Mouse (Mus musculus): ENCODE data around the gene Acad11.

Gene Acad11

DNA sequence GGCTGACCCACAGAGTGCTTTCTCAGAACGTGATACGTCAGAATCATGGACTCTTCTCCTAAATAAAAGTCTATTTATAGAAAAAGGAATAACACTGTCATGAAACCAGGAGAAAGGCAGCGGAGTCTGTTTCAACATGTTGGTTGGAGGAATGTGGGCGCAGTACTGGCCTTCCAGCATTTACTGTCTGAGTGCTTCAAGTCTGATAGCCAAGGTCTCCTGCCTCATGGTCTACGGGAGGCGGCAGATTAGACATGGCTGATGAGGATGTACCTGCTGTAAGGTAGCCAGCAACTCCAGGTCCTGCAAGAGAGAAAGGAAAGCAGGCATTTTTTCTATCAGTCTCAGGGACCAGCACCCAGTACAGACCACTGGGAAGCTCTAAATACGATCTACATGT, 88.9 kb downstream of the Acad11 start:
- no peak for DNase-seq

DNA sequence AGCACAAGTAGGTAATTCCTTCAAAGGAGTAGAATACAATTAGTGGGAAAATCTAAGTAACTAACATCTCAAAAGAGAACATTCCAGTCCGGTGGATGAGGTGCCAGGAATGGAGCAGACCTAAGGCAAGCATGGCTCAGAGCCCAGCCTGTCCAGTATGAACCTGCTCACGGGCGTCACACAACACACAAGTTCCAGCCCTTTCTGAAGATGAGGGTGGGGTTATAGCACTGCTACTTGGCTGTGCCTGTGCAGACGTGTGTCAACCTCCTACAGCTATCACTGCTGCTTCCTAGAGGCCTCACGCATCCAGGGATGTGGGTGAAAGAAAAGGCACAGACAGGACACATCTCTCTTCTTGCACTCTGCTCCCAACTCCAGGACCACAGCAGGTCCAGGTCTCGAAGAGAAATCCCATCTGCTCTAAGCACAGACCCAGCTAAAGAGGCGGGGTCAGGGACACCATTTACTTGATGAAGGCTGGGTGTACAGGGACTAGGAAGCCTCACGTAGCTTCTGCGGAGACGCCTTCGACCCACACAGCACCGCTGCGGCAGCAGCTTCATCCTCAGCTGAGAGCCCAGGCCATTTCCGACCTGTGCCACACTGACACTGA, 92.0 kb downstream of the Acad11 start:
- no peak for DNase-seq

DNA sequence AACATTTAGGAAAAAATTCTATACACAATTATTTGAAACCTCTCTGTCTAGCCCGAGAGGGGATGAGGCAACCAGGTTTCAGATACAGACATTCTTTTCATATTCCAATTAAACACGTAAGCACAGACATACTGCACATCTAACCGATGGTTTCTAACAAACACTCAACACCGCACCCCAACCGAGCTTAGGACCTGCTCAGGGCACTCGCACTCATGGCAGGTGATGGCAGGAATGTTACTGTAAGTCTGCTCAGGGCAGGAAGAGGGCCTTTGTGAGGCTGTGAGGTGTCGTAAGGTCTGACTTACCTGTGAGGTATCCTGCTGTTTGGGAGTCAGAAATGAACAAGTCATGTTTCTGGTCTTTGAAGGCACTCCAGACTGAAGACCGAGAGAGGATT, 93.3 kb downstream of the Acad11 start:
- no peak for DNase-seq

DNA sequence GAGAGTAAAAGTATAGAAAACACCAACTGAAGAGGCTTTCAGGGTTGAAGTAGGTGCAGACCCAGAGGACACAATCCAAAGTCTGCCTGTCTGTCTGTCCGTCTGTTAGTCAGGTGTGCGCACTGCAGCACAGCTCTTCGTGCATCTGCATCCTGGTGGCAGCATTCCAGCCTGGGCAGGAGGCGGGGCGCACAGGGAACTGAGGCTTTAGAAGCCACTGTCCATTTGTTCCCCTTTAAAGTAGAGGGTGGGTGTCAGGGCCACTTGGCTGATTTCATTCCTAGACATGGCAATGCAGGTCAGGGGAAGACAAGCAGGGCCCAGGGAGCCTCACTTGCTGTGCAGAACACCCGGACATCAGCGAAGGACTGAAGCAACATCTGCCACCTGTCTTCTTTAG, 94.1 kb downstream of the Acad11 start:
- no peak for DNase-seq

DNA sequence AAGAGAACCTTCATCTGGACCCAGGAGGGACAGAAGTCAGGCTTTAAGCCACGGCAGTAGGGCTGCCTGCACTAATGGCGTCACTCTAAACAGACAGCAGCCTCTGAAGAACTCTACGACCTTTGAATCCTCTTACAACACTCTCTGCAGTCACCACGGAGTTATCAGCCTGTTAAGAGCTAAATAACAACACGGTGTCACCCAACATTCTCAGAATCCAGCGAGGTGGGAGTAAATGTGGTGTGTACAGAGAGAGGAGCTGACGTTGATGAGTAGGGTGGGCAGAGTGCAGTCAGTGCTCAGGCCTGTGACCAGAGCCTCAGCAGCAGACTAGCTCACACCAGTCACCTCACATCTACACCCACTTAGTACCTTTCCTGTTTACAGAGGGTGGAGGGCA, 97.9 kb downstream of the Acad11 start:
- DNase-seq: no peak

DNA sequence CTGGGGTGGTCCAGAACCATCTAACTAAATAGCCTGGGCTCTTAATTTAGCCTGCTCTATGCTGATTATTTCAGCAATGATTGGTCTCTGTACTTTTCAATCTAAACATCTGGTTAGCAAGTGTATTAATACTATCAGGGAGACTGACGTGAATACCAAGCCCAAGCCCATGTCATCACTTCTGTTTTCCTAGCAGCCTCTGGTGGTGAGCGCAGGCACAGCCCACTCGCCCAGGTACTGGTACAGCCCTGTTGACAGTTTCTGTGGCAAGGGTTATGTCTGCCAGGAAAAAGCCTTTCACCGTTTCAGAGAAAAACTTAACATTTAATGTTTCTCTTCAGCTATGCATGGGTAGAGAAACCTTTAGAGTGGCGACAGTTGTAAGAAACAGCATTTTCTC, 101.0 kb downstream of the Acad11 start:
- DNase-seq: no peak

DNA sequence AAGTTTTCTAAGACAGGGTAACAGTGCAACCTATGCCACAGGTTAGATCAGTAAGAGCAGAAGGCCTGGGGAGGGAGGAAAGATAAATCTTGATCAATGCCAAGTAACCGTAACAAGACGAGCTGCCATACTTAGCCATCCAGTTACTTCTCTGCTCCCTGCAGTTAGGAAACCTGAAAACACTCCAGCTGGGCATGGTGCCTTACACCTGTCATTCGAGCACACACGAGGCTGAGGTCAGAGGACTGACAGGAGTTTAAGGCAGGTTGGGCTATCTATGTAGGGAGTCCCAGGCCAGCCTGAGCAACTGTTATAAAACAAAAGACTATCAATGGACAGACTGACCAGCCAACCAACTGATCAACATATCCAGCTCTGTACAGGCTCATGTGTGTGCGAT, 102.7 kb downstream of the Acad11 start:
- no peak for DNase-seq

DNA sequence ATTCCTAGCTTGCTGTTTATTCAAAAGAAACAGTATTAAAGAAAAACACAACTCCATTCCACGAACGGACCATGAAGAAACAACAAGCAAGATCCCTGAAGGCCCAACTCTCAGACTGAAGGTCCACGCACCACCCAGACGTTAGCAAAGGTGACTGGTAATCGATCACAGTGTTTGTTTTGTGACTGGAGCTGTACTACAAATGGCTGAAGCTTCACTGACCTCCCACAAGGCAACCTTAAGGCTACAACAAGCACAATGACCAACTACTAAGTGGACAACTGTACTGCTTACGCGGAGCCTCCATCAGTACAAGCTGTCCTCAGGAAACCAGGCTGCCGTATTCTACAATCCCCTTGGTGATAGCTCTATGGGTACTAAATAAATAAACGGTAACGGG, 106.8 kb downstream of the Acad11 start:
- no peak for DNase-seq

DNA sequence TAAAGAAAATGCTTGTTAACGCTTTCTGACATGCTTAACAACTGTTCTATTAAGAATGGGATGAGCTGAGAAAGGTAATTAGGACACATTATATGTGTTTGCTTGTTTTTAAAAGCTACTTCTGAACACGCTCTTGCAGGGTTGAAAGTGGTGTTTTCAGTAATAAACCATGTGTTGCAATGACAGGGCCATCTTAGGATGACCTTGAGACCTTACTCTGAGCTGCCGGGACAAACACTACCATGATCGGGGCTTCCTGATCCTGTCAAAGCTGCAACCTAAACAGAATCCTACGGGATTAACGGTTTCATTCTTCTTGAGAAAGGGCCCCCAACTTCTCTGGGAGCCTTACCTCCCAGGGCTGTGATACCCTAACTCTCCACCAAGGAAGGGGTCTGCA, 108.5 kb downstream of the Acad11 start:
- no peak for DNase-seq

DNA sequence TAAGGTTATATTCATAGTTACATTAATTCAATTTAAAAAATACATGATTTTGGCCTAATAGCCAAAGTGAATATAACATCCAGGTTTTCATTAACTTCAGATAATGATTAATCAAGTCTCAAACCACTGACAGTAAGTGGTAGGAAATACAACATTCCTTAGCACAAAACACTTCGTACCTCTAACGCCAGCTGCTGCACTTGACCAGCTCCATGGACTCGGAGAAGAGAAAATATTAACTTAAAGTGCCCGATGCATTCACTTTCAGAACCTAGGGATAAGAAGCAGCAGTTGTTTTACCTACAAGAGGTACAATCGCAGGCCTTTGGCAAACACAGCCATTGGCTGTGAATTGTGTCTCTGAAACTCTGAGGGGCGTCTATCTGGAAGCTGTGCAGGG, 109.2 kb downstream of the Acad11 start:
- no peak for DNase-seq

All from cerebellum, adult 9-10 months (tissue).